Mouse (Mus musculus) G1E (cell line): ENCODE data around the gene Gm20920. TPM values are rescaled to one million over a fixed set of nuclear protein-coding genes. Genes with fewer than 3 reads are reported as not detected.
"Not testable (repeated sequence)": the region's sequence is repeated elsewhere in the genome, so short reads cannot be mapped to it uniquely, and the experiment has no call there.

Experiments used
- ATAC-seq: 2 replicates; pipeline ENCODE4 v1.8.0; 2016; ENCODE audit warnings: mild to moderate bottlenecking; ENCODE audit not compliant: insufficient number of reproducible peaks, poor library complexity, low FRiP score, severe bottlenecking; ENCODE audit errors: extremely low read depth
- DNase-seq: peaks from one replicate; pipeline ENCODE4 v3.0.0; 2012; ENCODE audit warnings: low spot score
- H3K27me3 ChIP-seq: 2 replicates; pipeline ENCODE4 v1.6.1; 2012; ENCODE audit warnings: mild to moderate bottlenecking, low read length, inconsistent platforms; ENCODE audit not compliant: insufficient read depth
- H3K36me3 ChIP-seq: replicated peaks from 2 replicates; pipeline ENCODE3; 2012; ENCODE audit warnings: mild to moderate bottlenecking, inconsistent platforms
- H3K4me1 ChIP-seq: 2 replicates; pipeline ENCODE4 v1.6.1; 2012; ENCODE audit warnings: low read depth, low read length, inconsistent platforms, mixed read lengths; ENCODE audit not compliant: insufficient read depth
- H3K4me3 ChIP-seq: 2 replicates; pipeline ENCODE4 v1.5.1; 2012; ENCODE audit warnings: low read depth, mild to moderate bottlenecking, inconsistent platforms, low read length, moderate library complexity, mixed read lengths
- H3K9me3 ChIP-seq: replicated peaks from 2 replicates; pipeline ENCODE4 v1.6.1; 2012; ENCODE audit warnings: inconsistent platforms
- polyA plus RNA-seq: library from polyadenylated mRNA; stranded (reverse); fragments of >175 nt; gene quantifications from 2 replicates; pipeline ENCODE4 v1.2.3, GENCODE M21; 2012
- total RNA-seq, 2 experiments: library from RNA; stranded (forward) in 1 of 2; stranded (reverse) in 1 of 2; fragments of 200-1000 nt in 1 of 2; fragments of >200 nt in 1 of 2; fragmentation: Nextera tagmentation in 1 of 2; gene quantifications; 2 replicates each; pipeline ENCODE4 v1.2.3; 2014 to 2017

The Gm20920 gene
- total RNA-seq (2014; fragmentation: Nextera tagmentation) (not detected in 2 replicates), total RNA-seq (2017) (not detected in 2 replicates), polyA plus RNA-seq (not detected in 2 replicates)

- H3K36me3 ChIP-seq, H3K9me3 ChIP-seq, H3K4me3 ChIP-seq, ATAC-seq, H3K27me3 ChIP-seq, H3K4me1 ChIP-seq, DNase-seq: not testable (repeated sequence)
Measured at GRCm38 (mm10) chrY:51851820-51852219, at the start of gene Gm20920. Gene Gm20920 (plus strand): TSS chrY:51852120.
